Mouse (Mus musculus) hematopoietic stem cell, adult 5-6 weeks (primary cell): ENCODE results near the gene Ppp1r16b. TPM values are rescaled to one million over a fixed set of nuclear protein-coding genes. Genes with fewer than 3 reads are reported as not detected.

Experiments
- total RNA-seq: library from RNA; stranded (forward); fragments of 172-1452, 232-1000 nt; gene quantifications from 2 replicates; pipeline ENCODE4 v1.2.3, GENCODE M21; 2017

Ppp1r16b gene
- total RNA-seq, 1 experiment from 2014 or later: 3.9 TPM

Other genes starting within 250 kb of the Ppp1r16b start
- gene Adig, start 162.8 kb upstream of the Ppp1r16b start, total RNA-seq: not detected in 2 replicates
- gene Arhgap40, start 152.6 kb upstream of the Ppp1r16b start, total RNA-seq: not detected in 2 replicates
- gene Slc32a1, start 54.6 kb upstream of the Ppp1r16b start, total RNA-seq: not detected in 2 replicates
- gene Actr5, start 40.5 kb upstream of the Ppp1r16b start, total RNA-seq: 14.7 and 18.9 TPM in 2 replicates
- gene Fam83d, start 102.7 kb downstream of the Ppp1r16b start, total RNA-seq: 3.5 and 6.6 TPM in 2 replicates
- gene Dhx35, start 129.4 kb downstream of the Ppp1r16b start, total RNA-seq: 13.1 and 23.1 TPM in 2 replicates